Mouse (Mus musculus) testis, postnatal 10 days (tissue): ENCODE measurements around the gene Slc2a9.

Experiments used
- DNase-seq: peaks from one replicate; pipeline ENCODE4 v3.0.0; 2021; ENCODE audit warnings: low spot score

Gene Slc2a9

DNA sequence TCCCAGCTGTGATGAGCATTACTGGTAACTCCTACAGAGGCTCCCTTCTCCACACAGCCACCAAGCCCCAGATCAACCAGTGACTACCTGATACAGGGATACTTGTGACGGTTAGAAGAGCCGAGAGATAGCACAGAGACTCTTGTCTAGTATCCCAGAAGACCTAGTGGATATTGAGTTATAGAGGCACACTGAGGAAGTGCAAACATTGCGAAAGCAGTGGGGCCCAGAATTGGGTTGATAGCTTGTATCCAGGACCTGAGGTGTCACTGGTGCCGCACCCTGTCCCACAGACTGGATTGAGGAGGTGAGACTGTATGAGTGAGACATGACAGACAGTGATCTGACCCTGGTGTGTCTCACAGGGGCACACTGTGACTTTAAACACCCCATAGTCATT is at the start of gene Slc2a9:
Gene Slc2a9 (minus strand): TSS at position 152 of the 400 bp plus-strand sequence.
- no peak for DNase-seq

DNA sequence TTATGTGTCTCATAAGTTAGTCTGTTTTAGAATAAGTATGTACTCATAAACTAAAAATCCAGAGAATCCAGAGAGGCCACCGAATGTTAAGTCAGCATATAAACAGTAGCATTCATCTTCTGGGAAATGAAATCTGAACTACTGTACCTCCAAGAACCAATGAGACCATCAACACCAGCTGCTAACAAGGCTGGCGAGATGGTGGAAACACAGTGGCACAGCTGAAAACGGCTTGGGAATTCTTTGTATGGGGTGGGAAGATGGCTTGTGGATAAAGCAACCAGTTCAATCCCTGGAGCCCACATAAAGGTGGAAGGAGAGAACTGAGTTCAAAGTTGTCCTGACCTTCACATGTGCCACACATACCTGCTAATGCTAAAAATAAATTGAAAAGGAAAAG is 49.7 kb upstream of the Slc2a9 start:
- no peak for DNase-seq

DNA sequence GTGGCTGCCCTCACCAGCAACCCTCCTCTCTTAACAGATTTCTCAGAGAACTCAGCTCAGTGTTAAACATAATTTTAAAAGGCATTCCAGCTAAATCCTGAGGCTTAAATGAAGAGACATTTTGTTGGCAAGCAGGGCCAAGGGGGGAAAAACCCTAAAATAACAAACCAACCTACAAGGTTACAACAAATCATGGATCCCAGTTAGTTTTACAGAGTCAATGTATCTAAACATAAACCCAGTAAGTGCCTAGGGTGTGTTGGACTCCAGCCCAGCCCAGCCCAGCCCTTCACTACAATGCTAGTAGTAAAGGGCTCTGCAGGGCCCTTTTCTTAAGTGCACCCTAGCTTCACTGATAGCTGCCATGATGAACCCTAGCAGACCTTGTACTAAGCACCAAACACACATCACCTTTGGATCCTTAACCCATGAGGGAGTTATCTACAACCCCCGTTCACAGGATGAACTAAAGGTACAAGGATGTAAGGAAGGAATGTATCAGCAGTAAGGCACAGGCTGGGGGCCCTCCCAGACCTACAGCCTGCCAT is 47.4 kb upstream of the Slc2a9 start:
- DNase-seq: no peak

DNA sequence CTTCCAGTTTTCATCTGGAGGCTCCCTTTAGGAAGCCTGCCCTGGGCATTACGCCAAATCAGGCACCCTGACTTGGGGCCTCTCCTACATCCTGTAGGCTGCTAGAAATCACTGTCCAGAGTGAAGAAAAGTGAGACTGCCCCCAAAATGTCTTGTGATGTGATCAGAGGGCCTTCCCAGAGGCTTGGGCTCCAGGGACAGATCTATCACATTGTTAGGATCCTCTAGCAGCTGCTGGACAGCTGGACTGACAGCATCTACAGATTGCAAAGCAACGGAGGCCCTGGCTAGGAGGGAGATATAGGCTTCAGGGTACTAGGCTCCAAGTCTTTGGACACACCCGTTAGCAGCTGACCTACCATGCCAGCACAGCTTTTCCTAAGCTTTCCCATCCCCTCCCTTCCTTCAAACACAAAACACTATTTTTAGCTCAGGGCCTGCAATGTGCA is 46.5 kb upstream of the Slc2a9 start:
- DNase-seq: no peak

- DNase-seq: no peak
Measured at GRCm38 (mm10) chr5:38547375-38547774, 44.4 kb upstream of the Slc2a9 start.

- no peak for DNase-seq
Measured at GRCm38 (mm10) chr5:38544423-38545415, 41.8 kb upstream of the Slc2a9 start.

GRCm38 (mm10) chr5:38543496-38544217 is 40.7 kb upstream of the Slc2a9 start:
- no peak for DNase-seq

DNA sequence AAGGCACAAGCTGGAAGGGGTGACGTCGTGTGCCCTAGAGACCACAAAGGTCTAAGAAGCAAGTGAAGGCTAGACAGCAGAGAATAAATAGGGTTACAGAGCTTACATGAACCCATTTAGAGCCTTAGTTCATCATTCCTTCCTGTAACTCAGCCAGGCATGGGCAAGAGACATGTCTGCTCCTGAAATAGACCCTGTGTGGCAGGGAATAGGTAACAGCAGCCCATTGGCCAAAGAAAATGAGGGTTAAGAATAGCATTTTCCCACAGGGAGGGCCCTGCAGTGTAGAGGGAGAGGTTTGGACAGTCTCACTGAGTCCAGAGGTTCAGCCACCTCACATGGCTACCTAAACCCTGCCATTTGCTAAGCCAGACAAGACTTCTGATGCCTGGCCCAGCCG is 38.8 kb upstream of the Slc2a9 start:
- DNase-seq: no peak

GRCm38 (mm10) chr5:38540898-38541297 is 38.0 kb upstream of the Slc2a9 start:
- no peak for DNase-seq

DNA sequence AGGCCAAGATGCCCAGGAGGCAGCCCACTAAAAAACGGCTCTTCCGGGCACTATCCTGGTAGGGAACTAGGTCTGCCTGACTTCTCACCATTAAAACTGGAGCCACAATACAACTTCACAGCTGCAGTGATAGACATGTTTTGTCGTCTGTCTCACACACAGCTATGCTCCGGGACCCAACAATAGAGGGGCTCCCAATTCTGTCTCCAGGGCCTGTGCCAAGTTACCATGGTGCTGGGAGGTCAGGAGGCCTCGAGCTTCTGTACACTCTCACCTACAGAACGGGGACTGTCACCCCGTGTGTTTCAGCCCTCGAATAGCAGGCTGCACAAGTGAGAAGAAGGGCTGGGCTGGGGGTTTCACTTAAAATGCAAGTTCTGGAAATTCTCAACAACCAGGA is 35.6 kb upstream of the Slc2a9 start:
- no peak for DNase-seq

- no peak for DNase-seq
Measured at GRCm38 (mm10) chr5:38537845-38538244, 34.9 kb upstream of the Slc2a9 start.

DNA sequence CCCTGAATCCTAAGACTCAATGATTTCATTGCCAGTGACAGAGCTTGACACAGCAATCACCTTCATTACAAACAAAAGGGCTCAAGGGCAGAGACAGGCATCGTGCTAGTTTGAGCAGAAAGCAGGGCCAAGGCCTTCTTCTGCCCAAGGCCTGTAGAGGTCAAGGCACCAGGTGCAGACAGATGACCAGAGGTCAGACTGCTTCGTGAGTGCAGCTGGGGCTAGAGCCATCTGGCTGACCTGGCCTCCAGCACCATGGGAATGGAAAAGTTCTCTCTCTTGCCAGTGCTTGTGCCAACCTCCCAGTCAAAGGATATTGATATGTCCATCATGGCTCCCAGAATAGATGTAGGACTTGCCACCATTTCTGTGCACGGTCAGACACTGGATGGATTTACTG is 33.9 kb upstream of the Slc2a9 start:
- DNase-seq: no peak

- no peak for DNase-seq
Measured at GRCm38 (mm10) chr5:38532084-38532483, 29.1 kb upstream of the Slc2a9 start.

DNA sequence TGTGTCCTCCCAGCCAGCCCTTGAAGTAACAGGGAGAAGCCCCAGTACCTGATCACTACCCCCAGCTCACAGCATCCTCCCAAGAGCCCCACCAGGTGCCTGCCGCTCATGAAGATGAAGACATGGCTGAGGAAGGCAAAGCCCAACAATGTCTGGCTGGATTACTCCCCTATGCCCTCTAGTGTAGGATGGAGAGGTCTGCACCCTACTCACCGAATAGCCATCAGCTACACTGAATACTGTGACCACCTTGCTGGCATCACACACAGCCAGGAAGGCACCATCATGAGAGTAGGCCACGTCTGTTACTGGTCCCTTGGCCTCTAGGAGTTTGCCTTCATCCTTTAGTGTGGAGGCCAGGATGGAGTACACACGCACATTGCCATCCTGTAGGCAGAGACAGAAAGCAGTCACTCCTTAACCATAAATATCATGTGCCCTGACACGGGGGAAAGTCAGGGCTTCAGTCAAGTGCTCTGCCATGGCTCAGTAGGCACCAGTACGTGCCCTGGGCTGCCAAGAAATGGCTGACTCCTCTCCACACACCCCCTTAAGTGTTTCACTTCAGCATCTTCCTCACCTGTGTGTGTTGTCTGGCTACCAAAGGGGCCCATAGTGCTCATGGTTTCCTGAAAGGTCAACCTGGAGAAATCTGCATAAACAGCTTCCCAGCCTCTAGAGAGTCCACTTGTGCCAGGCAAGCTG is 26.9 kb upstream of the Slc2a9 start:
- DNase-seq: no peak

DNA sequence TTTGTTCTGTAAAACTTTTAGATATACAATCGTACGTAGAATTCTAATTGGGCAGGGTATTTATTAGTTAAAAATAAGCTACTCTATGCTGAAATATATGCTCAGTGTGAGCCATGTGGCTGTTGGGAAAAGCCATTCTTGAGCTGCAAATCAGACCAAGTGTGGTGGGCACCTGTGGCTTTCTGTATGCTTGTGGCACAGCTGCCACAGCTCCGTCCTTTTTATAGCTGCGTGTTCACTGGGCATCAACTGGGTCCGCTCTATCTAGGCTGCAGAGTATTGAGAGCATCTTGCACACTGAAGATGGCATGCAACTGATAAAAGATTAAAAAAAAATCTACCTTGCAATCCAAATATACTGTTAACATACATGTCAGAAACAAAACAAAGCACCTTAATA is 20.0 kb upstream of the Slc2a9 start:
- no peak for DNase-seq

- no peak for DNase-seq
Measured at GRCm38 (mm10) chr5:38520838-38521237, 17.9 kb upstream of the Slc2a9 start.

- no peak for DNase-seq
Measured at GRCm38 (mm10) chr5:38516267-38516666, 13.3 kb upstream of the Slc2a9 start.

GRCm38 (mm10) chr5:38512991-38513390 is 10.0 kb upstream of the Slc2a9 start:
- DNase-seq: no peak

GRCm38 (mm10) chr5:38509568-38509967 is 6.6 kb upstream of the Slc2a9 start:
- DNase-seq: no peak

DNA sequence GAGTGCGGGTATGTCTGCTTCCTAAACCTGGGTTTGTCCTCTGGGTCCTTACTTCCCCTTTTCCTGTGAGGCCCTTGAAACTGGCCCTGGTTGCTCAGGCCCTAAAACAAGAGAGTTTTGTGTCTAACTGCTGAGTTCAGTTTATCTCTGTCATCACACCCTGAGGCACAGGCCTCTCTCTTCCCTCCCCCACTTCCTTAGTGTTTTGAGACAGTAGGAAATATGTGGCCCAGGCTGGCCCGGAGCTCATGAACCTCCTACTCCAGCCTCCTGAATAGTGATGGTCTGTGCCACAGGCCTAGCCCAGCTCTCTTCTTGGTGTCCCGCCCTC is 2.5 kb upstream of the Slc2a9 start:
- DNase-seq: no peak

DNA sequence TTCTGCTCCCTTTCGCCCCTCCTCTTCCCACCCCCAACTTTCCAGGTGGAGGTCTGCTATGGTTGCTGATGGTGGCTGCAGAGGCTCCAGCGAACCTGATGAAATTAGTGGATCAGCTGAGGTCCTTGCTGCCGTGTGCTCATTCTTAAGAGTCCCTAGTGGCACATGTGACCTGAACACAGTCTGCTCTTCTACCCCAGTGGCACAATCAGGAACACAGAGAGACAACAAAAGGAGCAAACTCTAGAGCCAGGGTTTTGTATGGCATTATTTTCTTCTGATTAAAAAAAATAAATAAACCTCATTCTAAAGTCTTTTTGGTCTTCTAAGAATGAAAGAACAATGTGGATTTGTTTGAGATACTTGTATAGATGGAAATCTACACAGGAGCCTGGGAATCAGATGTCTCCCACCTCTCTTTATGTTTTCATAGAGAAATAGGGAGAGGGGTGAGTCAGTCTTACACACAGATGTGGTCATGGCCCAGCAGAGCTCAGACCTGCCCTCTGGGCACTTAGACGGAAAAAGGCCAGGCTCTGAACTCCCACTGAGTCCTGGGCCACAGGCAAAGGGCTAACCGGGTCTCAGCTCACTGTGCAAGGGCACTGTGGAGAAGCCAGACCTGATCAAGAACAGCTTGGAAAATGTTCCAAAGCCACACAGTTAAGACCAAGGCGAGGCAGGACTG is 1.9 kb upstream of the Slc2a9 start:
- DNase-seq: no peak

DNA sequence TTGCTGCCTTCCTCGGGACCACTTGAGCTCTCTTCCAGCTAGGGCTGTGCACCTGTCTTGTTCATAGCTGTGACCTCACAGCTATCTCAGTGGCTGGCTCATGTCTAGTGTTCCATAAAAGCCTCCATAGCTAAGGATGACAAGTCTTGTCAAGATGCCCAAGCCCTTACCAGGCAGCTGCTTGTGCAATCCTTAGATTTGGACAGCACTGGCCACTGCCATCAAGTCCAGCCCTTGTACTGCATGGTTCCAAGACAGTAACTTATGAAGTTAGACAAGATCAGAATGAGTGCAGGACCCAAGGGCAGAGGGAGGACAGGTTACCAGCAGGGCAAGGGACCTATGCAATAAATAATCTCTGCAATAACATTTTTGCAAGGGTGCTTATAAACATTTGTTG is 1.2 kb upstream of the Slc2a9 start:
- DNase-seq: no peak
